Mouse (Mus musculus): ENCODE results near the gene Tspan3. TPM values are rescaled to one million over a fixed set of nuclear protein-coding genes. Genes with fewer than 3 reads are reported as not detected.

Gene Tspan3
- polyA plus RNA-seq (2012; rRNA removed), result 376 and 403 TPM in 2 replicates

GRCm38 (mm10) chr9:56165377-56165776, at the start of gene Tspan3:
TSS of gene Tspan3 (minus strand) at chr9:56165477.

GRCm38 (mm10) chr9:56089778-56090520, 75.3 kb downstream of the Tspan3 start, which contains the start of gene Pstpip1:
TSS of gene Pstpip1 (plus strand) at chr9:56089962.

Other genes starting within 250 kb of the Tspan3 start
- gene Scaper, start 227.4 kb downstream of the Tspan3 start, polyA plus RNA-seq (2012; rRNA removed), result 19.6 and 20.1 TPM in 2 replicates
- gene 4930563M21Rik, start 154.9 kb downstream of the Tspan3 start, polyA plus RNA-seq (2012; rRNA removed), result not detected in 2 replicates
- gene Rcn2, start 123.6 kb downstream of the Tspan3 start, polyA plus RNA-seq (2012; rRNA removed), result 133 and 150 TPM in 2 replicates
- 0.51 and 1.3 TPM in 2 replicates for gene Pstpip1, start 75.5 kb downstream of the Tspan3 start, polyA plus RNA-seq (2012; rRNA removed)